In genomic region chr13:51723114-51723513, GRCm38 (mm10) we compare ENCODE assay signal across 16 mouse cellular contexts.
"Had no signal": no experiment of that assay in that cellular context is flagged by ENCODE, and none has a peak within 500 bp of the region (broad histone marks: within the 10 kb centered on the region; RNA-seq: fewer than 3 reads in every experiment).

No protein-coding gene starts in this region.

- H3K4me1 ChIP-seq: lung, embryonic 15.5 days; midbrain, embryonic 12.5 days had no signal

- H3K9me3 ChIP-seq: liver, embryonic 15.5 days; lung, embryonic 15.5 days; midbrain, embryonic 12.5 days; neural tube, embryonic 13.5 days; neural tube, embryonic 15.5 days had no signal

- H3K36me3 ChIP-seq: lung, embryonic 15.5 days had no signal

- ATAC-seq: liver, postnatal 0 days; lung, postnatal 0 days; midbrain, embryonic 16.5 days had no signal

- DNase-seq: liver, postnatal 0 days; lung, adult 2 months; lung, postnatal 4 days; midbrain, embryonic 14.5 days; right cerebral cortex, postnatal 14 days; thymus, adult 2 months; thymus, postnatal 25 days; thymus, postnatal 4 days had no signal

- H3K27ac ChIP-seq: liver, embryonic 15.5 days; lung, embryonic 15.5 days; midbrain, embryonic 12.5 days; neural tube, embryonic 13.5 days; neural tube, embryonic 15.5 days had no signal

- H3K4me3 ChIP-seq: liver, embryonic 15.5 days; lung, embryonic 15.5 days; midbrain, embryonic 12.5 days; myocyte; neural tube, embryonic 13.5 days; neural tube, embryonic 15.5 days had no signal

- H3K27me3 ChIP-seq: liver, embryonic 15.5 days; lung, embryonic 15.5 days; midbrain, embryonic 12.5 days; neural tube, embryonic 13.5 days; neural tube, embryonic 15.5 days had no signal
